Mouse (Mus musculus): ENCODE results near the gene Gm11213.

GRCm38 (mm10) chr4:63586240-63586639 lies 18.8 kb downstream of the Gm11213 start:
- TF ChIP-seq CTCF (IDR thresholded peaks at IDR 0.05; ENCODE audit: low read depth, low read length) (no peak), POLR2A (IDR thresholded peaks at IDR 0.05; ENCODE audit: borderline replicate concordance, low read depth, low read length) (no peak)

All from bone marrow macrophage, adult 2 months (primary cell).